Mouse (Mus musculus): ENCODE data around the gene Epb42. TPM values are rescaled to one million over a fixed set of nuclear protein-coding genes. Genes with fewer than 3 reads are reported as not detected.

The Epb42 gene
- total and polyA plus RNA-seq, 2 experiments from 2014 or later, result 0.18 to 0.73 TPM

GRCm38 (mm10) chr2:121009071-121009677 is 27.7 kb downstream of the Epb42 start:
- Histone ChIP-seq H3K27ac (no peak overlapping the region), H3K4me1 (ENCODE audit: insufficient read depth, low read length) (no peaks in the 10 kb centered on the region), H3K27me3 (ENCODE audit: insufficient read depth, low read length) (no peaks in the 10 kb centered on the region), H3K36me3 (ENCODE audit: insufficient read depth, low read length) (peaks cover 19% of the 10 kb centered on the region), H3K9me3 (ENCODE audit: low read length) (no peaks in the 10 kb centered on the region), H3K4me2 (ENCODE audit: low read depth, low read length) (peak overlapping the region; percentile 93), H3K4me3 (ENCODE audit: low read length) (peak overlapping the region; percentile 82), H3K9ac (replicated peaks; ENCODE audit: low read length) (peak overlapping the region; percentile 71)
- no peak for ATAC-seq
- 23% methylated on average over 5 of the region's 5 CpGs for WGBS
- TF ChIP-seq CTCF (IDR thresholded peaks at IDR 0.05; ENCODE audit: low read depth), result no peak
- DNase-seq (ENCODE audit: low spot score), result no peak

GRCm38 (mm10) chr2:121008664-121009007 is 28.2 kb downstream of the Epb42 start:
- Histone ChIP-seq H3K9ac (replicated peaks; ENCODE audit: low read length) (peak overlapping the region; percentile 71), H3K9me3 (ENCODE audit: low read length) (no peaks in the 10 kb centered on the region), H3K4me1 (ENCODE audit: insufficient read depth, low read length) (no peaks in the 10 kb centered on the region), H3K36me3 (ENCODE audit: insufficient read depth, low read length) (peaks cover 19% of the 10 kb centered on the region), H3K27me3 (ENCODE audit: insufficient read depth, low read length) (no peaks in the 10 kb centered on the region), H3K4me3 (ENCODE audit: low read length) (peak overlapping the region; percentile 82), H3K27ac (peak overlapping the region; percentile 61; the same call in 1 of the 2 replicates), H3K4me2 (ENCODE audit: low read depth, low read length) (peak overlapping the region; percentile 93)
- WGBS, result under 1% methylated on average over 12 of the region's 12 CpGs
- TF ChIP-seq CTCF (IDR thresholded peaks at IDR 0.05; ENCODE audit: low read depth), result no peak
- peak; percentile 3 for DNase-seq (ENCODE audit: low spot score)
- ATAC-seq, result no peak

DNA sequence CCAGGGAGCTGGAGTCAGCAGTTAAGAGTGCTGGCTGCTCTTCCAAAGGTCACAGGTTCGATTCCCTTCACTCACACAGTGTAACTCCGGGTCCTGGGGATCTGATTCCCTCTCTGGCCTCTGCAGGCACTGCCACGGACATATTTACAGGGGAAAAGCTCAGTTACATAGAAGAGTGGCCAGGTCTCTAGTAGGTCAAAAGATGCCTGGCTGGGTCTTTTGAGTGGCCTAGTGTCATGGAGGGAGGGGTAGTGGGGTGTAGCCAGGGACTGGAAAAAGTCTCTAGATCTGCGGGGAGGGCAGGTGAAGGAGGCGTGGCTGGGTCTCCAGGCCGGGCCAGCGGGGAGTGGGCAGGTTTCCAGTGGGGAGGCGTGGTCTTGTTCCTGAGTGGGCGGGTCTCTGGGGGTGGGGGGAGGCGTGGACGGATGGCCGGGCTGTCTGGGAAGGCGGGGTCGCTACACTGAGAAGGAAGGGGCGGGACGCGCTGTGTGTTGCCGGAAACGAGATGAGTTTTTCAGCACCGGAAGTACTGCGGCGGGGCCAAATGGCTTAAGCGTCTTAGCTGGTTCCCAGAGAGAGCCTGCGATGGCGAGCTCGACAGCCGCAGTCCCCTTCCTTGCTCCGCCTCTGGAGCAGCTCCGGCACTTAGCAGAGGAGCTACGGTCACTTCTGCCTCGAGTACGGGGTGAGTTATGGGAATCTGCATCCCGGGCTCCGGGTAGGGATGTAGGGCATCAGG is 28.8 kb downstream of the Epb42 start, which contains the start of gene Ccndbp1:
Gene Ccndbp1 (plus strand): TSS at position 479 of the 739 bp plus-strand sequence.
- ATAC-seq, result peak; percentile 98
- H3K27me3 ChIP-seq (ENCODE audit: insufficient read depth, low read length), result no peaks in the 10 kb centered on the region
- 2% methylated on average over 34 of the region's 34 CpGs for WGBS
- peak within 1 kb of the TSS; percentile 71 for H3K9ac ChIP-seq (replicated peaks; ENCODE audit: low read length)
- H3K4me2 ChIP-seq (ENCODE audit: low read depth, low read length), result peak within 1 kb of the TSS; percentile 93
- H3K36me3 ChIP-seq (ENCODE audit: insufficient read depth, low read length), result peaks cover 19% of the 10 kb centered on the region
- DNase-seq (ENCODE audit: low spot score), result peak; percentile 94
- no peaks in the 10 kb centered on the region for H3K9me3 ChIP-seq (ENCODE audit: low read length)
- H3K4me3 ChIP-seq (ENCODE audit: low read length), result peak within 1 kb of the TSS; percentile 82
- TF ChIP-seq CTCF (IDR thresholded peaks at IDR 0.05; ENCODE audit: low read depth), result no peak
- H3K4me1 ChIP-seq (ENCODE audit: insufficient read depth, low read length), result no peaks in the 10 kb centered on the region
- peak within 1 kb of the TSS; percentile 61 for H3K27ac ChIP-seq

DNA sequence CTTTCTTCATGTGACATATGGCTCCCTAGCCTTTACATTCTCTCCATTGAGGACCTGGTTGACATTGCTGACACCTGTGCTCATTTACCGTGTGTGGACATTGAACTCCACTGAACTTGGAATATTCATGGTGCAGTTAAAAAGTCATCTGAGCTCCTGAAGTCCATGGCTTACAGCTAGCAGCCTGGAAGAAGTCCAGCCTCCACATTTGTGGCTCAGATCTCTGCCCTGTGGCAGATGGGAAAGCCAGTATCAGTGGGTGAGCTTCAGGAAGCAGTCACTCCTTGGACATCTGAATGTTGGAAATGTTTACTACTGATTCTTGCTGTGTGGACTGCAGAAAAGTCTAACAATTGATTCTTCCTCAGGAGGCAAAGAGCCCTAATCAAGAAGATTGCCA is 29.9 kb downstream of the Epb42 start:
- no peak for TF ChIP-seq CTCF (IDR thresholded peaks at IDR 0.05; ENCODE audit: low read depth)
- no peak overlapping the region for H3K27ac ChIP-seq
- no peaks in the 10 kb centered on the region for H3K9me3 ChIP-seq (ENCODE audit: low read length)
- 96% methylated on average over 1 of the region's 1 CpGs for WGBS
- no peaks in the 10 kb centered on the region for H3K4me1 ChIP-seq (ENCODE audit: insufficient read depth, low read length)
- H3K27me3 ChIP-seq (ENCODE audit: insufficient read depth, low read length), result no peaks in the 10 kb centered on the region
- peaks cover 10% of the 10 kb centered on the region for H3K36me3 ChIP-seq (ENCODE audit: insufficient read depth, low read length)
- no peak overlapping the region for H3K4me3 ChIP-seq (ENCODE audit: low read length)
- no peak overlapping the region for H3K4me2 ChIP-seq (ENCODE audit: low read depth, low read length)
- DNase-seq (ENCODE audit: low spot score) (no peak), ATAC-seq (no peak)
- no peak overlapping the region for H3K9ac ChIP-seq (replicated peaks; ENCODE audit: low read length)

DNA sequence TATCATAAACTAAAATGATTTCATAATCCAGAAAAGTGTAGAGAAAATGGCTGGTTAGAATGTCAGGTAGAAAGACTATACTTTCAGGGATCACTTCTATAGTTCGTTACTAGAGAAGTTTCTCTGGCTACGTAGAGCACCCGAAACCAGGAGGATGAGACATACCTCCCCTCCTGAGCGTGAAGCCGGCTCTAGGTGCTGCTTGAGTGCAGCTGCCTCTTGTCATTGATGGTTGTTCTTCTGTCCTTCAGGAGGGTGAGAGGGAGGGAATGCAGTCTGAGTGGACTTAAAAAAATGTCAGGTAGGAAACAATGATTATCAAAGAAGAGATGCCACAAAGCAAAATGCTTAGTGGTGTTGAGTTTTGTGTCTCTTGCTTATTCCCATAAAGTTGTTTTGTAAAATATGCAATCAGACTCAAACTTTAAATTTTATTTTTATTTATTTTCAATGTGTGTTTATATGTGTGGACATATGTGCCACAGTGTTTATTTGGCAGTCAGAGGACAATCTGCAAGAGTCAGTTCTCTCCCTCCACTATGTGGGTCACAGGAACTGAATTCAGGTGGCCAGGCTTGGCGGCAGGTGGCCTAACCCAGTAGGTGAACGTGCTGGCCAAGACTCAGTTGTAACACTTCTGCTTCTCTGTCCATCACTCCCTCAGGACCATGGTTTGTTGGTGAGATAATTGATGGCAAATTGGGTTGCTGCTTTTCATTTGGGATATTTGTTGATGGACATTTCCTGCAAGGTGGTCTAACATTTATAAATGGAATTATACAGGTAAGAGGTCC is 32.7 kb downstream of the Epb42 start:
- WGBS, result 86% methylated on average over 7 of the region's 7 CpGs
- Histone ChIP-seq H3K9ac (replicated peaks; ENCODE audit: low read length) (no peak overlapping the region), H3K27me3 (ENCODE audit: insufficient read depth, low read length) (no peaks in the 10 kb centered on the region), H3K4me3 (ENCODE audit: low read length) (no peak overlapping the region), H3K4me2 (ENCODE audit: low read depth, low read length) (no peak overlapping the region), H3K27ac (no peak overlapping the region), H3K36me3 (ENCODE audit: insufficient read depth, low read length) (no peaks in the 10 kb centered on the region), H3K9me3 (ENCODE audit: low read length) (no peaks in the 10 kb centered on the region), H3K4me1 (ENCODE audit: insufficient read depth, low read length) (no peaks in the 10 kb centered on the region)
- DNase-seq (ENCODE audit: low spot score) (no peak), ATAC-seq (no peak)
- TF ChIP-seq CTCF (IDR thresholded peaks at IDR 0.05; ENCODE audit: low read depth), result no peak

DNA sequence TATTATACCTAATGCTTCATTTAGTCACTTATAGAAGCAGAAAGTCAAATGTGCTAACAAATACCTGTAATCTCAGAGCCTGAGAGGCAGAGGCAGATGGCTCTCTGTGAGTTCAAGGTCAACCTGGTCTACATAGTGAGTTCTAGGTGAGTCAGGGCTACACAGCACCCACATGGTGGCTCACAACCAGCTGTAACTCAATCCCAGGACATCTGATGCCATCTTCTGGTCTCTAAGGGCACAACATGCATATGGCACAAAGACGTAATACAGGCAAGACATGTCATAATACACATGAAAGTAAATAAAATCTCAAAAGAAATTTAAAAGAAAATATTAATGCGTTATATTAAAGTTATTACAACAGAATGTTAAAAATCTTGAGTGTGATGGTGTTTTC is 33.3 kb downstream of the Epb42 start:
- Histone ChIP-seq H3K4me2 (ENCODE audit: low read depth, low read length) (no peak overlapping the region), H3K36me3 (ENCODE audit: insufficient read depth, low read length) (no peaks in the 10 kb centered on the region), H3K4me3 (ENCODE audit: low read length) (no peak overlapping the region), H3K4me1 (ENCODE audit: insufficient read depth, low read length) (no peaks in the 10 kb centered on the region), H3K27ac (no peak overlapping the region), H3K9me3 (ENCODE audit: low read length) (no peaks in the 10 kb centered on the region), H3K27me3 (ENCODE audit: insufficient read depth, low read length) (no peaks in the 10 kb centered on the region), H3K9ac (replicated peaks; ENCODE audit: low read length) (no peak overlapping the region)
- TF ChIP-seq CTCF (IDR thresholded peaks at IDR 0.05; ENCODE audit: low read depth), result peak; percentile 47
- WGBS, result 75% methylated on average over 2 of the region's 2 CpGs
- DNase-seq (ENCODE audit: low spot score), result no peak
- no peak for ATAC-seq
